Mouse (Mus musculus): Measurements from ENCODE around the gene Olfr646.

GRCm38 (mm10) chr7:104061345-104061744, 43.3 kb upstream of the Olfr646 start, which contains the start of gene 4930516K23Rik:
- TF ChIP-seq CTCF (IDR thresholded peaks at IDR 0.05 in 2 of 3, conservative IDR thresholded peaks at IDR 0.05 in 1 of 3; ENCODE audit: control insufficient read depth in 1 of 3, insufficient read depth in 1 of 3, low read depth in 2 of 3, low read length in 3 of 3, poor library complexity in 1 of 3, severe bottlenecking in 1 of 3) (no peak), E2F4 (IDR thresholded peaks at IDR 0.05; ENCODE audit: borderline replicate concordance, low read depth, low read length) (no peak), TCF12 (IDR thresholded peaks at IDR 0.05; ENCODE audit: low read depth, low read length) (no peak), ZNF384 (IDR thresholded peaks at IDR 0.05; ENCODE audit: low read depth, low read length) (no peak), RAD21 (IDR thresholded peaks at IDR 0.05; ENCODE audit: low read depth, low read length) (no peak), CHD2 (IDR thresholded peaks at IDR 0.05; ENCODE audit: low read length) (no peak), GATA1 (IDR thresholded peaks at IDR 0.05; ENCODE audit: low read depth, low read length) (no peak)
